Mouse (Mus musculus): ENCODE data around the gene Aldh2. TPM values are rescaled to one million over a fixed set of nuclear protein-coding genes. Genes with fewer than 3 reads are reported as not detected.

Aldh2 gene
- total RNA-seq, 1 experiment from 2014 or later = 532 TPM

GRCm38 (mm10) chr5:121535116-121535515 is 58.5 kb downstream of the Aldh2 start:
- ATAC-seq (replicated peaks in 1 of 2; ENCODE audit: insufficient read depth in 1 of 2, low FRiP score in 2 of 2, low TSS enrichment in 1 of 2, low read depth in 1 of 2, poor library complexity in 2 of 2, severe bottlenecking in 2 of 2) = no peak; a peak in 1 of 4 replicates

GRCm38 (mm10) chr5:121534521-121534920 is 59.1 kb downstream of the Aldh2 start:
- ATAC-seq (replicated peaks in 1 of 2; ENCODE audit: insufficient read depth in 1 of 2, low FRiP score in 2 of 2, low TSS enrichment in 1 of 2, low read depth in 1 of 2, poor library complexity in 2 of 2, severe bottlenecking in 2 of 2) = no peak

GRCm38 (mm10) chr5:121526961-121527360 is 66.7 kb downstream of the Aldh2 start:
- no peak for ATAC-seq (replicated peaks in 1 of 2; ENCODE audit: insufficient read depth in 1 of 2, low FRiP score in 2 of 2, low TSS enrichment in 1 of 2, low read depth in 1 of 2, poor library complexity in 2 of 2, severe bottlenecking in 2 of 2)

GRCm38 (mm10) chr5:121526526-121526925 is 67.1 kb downstream of the Aldh2 start:
- no peak for ATAC-seq (replicated peaks in 1 of 2; ENCODE audit: insufficient read depth in 1 of 2, low FRiP score in 2 of 2, low TSS enrichment in 1 of 2, low read depth in 1 of 2, poor library complexity in 2 of 2, severe bottlenecking in 2 of 2)

- no peak for ATAC-seq (replicated peaks in 1 of 2; ENCODE audit: insufficient read depth in 1 of 2, low FRiP score in 2 of 2, low TSS enrichment in 1 of 2, low read depth in 1 of 2, poor library complexity in 2 of 2, severe bottlenecking in 2 of 2)
Observed at GRCm38 (mm10) chr5:121525774-121526450, 67.7 kb downstream of the Aldh2 start.

- ATAC-seq (replicated peaks in 1 of 2; ENCODE audit: insufficient read depth in 1 of 2, low FRiP score in 2 of 2, low TSS enrichment in 1 of 2, low read depth in 1 of 2, poor library complexity in 2 of 2, severe bottlenecking in 2 of 2) = peak; percentile 53 to 76; a peak in 3 of 4 replicates
Observed at GRCm38 (mm10) chr5:121519758-121520157, 73.9 kb downstream of the Aldh2 start.

GRCm38 (mm10) chr5:121518983-121519382 is 74.6 kb downstream of the Aldh2 start:
- ATAC-seq (replicated peaks in 1 of 2; ENCODE audit: insufficient read depth in 1 of 2, low FRiP score in 2 of 2, low TSS enrichment in 1 of 2, low read depth in 1 of 2, poor library complexity in 2 of 2, severe bottlenecking in 2 of 2) = no peak

Other genes with a start within 250 kb of the Aldh2 start
- 50.9 and 62.7 TPM in 2 replicates for gene Trafd1, start 208.2 kb downstream of the Aldh2 start, total RNA-seq (2017)
- gene Naa25, start 195.9 kb downstream of the Aldh2 start, total RNA-seq (2017) = 52.6 and 78.0 TPM in 2 replicates
- gene Tmem116, start 141.9 kb downstream of the Aldh2 start, total RNA-seq (2017) = 0.79 TPM in 1 of 2 replicates, not detected in the other
- gene Erp29, start 141.3 kb downstream of the Aldh2 start, total RNA-seq (2017) = 404 and 511 TPM in 2 replicates
- not detected in 2 replicates for gene Adam1b, start 90.4 kb downstream of the Aldh2 start, total RNA-seq (2017)
- 2.8 and 6.0 TPM in 2 replicates for gene Adam1a, start 48.3 kb downstream of the Aldh2 start, total RNA-seq (2017)
- not detected in 2 replicates for gene Gm42878, start 48.3 kb downstream of the Aldh2 start, total RNA-seq (2017)
- 89.9 and 107 TPM in 2 replicates for gene Mapkapk5, start 47.9 kb downstream of the Aldh2 start, total RNA-seq (2017)
- gene Acad12, start 25.1 kb upstream of the Aldh2 start, total RNA-seq (2017) = 5.0 and 9.0 TPM in 2 replicates
- gene Acad10, start 66.7 kb upstream of the Aldh2 start, total RNA-seq (2017) = 2.7 and 5.3 TPM in 2 replicates
- 61.5 and 65.9 TPM in 2 replicates for gene Brap, start 66.7 kb upstream of the Aldh2 start, total RNA-seq (2017)
- gene Atxn2, start 117.5 kb upstream of the Aldh2 start, total RNA-seq (2017) = 42.7 and 56.5 TPM in 2 replicates
- 18.6 and 23.2 TPM in 2 replicates for gene Sh2b3, start 243.8 kb upstream of the Aldh2 start, total RNA-seq (2017)

All from hematopoietic stem cell, adult 5-6 weeks (primary cell).